Mouse (Mus musculus) cortical plate, adult 2 months (tissue): ENCODE measurements around the gene Msx3.

Experiments used
- CTCF ChIP-seq: fragments of 200-500 bp; IDR thresholded peaks from 2 replicates; pipeline ENCODE4 v1.5.1; 2011; ENCODE audit warnings: mild to moderate bottlenecking, control low read depth, low read length; ENCODE audit not compliant: insufficient read depth; ENCODE audit errors: extremely low read depth
- POLR2A ChIP-seq: fragments of 200-500 bp; IDR thresholded peaks from 2 replicates; pipeline ENCODE4 v1.6.1; 2011; ENCODE audit warnings: mild to moderate bottlenecking, low read length, control low read depth; ENCODE audit not compliant: insufficient read depth; ENCODE audit errors: extremely low read depth

- TF ChIP-seq CTCF: no peak
- TF ChIP-seq POLR2A: peak; percentile 99
These were observed 31.7 kb upstream of the Msx3 start for GRCm38 (mm10) chr7:140080503-140081156.
